9 mouse cellular contexts compared by ENCODE assay signal in the genomic region with DNA sequence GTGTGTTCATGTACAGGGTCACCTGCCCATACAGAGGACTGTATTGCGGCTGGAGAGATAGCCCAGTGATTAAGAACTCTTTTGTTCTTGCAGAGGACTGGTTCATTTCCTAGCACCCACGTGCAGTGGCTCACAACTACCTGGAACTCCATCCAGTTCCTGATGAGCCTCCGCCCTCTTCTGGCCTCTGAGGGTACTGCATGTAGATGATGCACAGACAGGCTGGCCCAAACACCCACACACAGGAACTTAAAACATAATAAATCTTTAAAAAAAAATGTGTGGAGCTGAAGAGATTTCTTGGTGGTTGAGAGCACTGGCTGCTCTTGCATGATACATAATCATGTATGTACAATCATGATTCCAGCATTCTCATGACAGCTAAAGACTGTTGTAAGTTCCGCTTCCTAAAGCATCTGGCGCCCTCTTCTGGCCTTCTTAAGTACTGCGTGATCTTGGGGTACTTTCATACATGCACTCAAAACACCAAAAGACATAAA. TPM values are rescaled to one million over a fixed set of nuclear protein-coding genes. Genes with fewer than 3 reads are reported as not detected.
A peak's percentile ranks its signal among the peaks of the same experiment; 100 is the strongest.
DNase-seq lines count a peak whose midpoint lies in the region; ATAC-seq and TF ChIP-seq lines count a peak whose summit lies in the region.
"Had no signal": no experiment of that assay in that cellular context is flagged by ENCODE, and none has a peak within 500 bp of the region (broad histone marks: within the 10 kb centered on the region; RNA-seq: fewer than 3 reads in every experiment).

No protein-coding gene starts in this region.

- peak; percentile 93 for DNase-seq in CH12.LX (ENCODE audit: extremely low read depth)
- DNase-seq in c-Kit-negative CD71-positive TER-119-positive erythroid progenitor cells, embryonic 14.5 days (ENCODE audit: low read depth, low spot score) = peak; percentile 84
- DNase-seq in heart, postnatal 14 days = peak; percentile 90 to 96
- DNase-seq in layer of hippocampus, adult 11-12 months (ENCODE audit: low spot score) = peak; percentile 96
- DNase-seq in lung, adult 18-20 months = peak; percentile 89 to 93
- peak; percentile 97 for DNase-seq in testis, postnatal 10 days (ENCODE audit: low spot score)

- no peaks in the 10 kb centered on the region for H3K79me2 ChIP-seq in CH12.LX (replicated peaks; ENCODE audit: control insufficient read depth, extremely low read depth, insufficient read depth, poor library complexity, severe bottlenecking)

- no peak overlapping the region for H3K27ac ChIP-seq in CH12.LX (ENCODE audit: insufficient read depth, low read depth)
- no peak overlapping the region for H3K27ac ChIP-seq in forebrain, embryonic 13.5 days
- H3K27ac ChIP-seq in neural tube, embryonic 15.5 days (replicated peaks) = no peak overlapping the region
- H3K27ac ChIP-seq: macrophage had no signal

- no peak overlapping the region for H3K4me2 ChIP-seq in CH12.LX (ENCODE audit: insufficient read depth, low read depth, poor library complexity, severe bottlenecking)
- H3K4me2 ChIP-seq in forebrain, embryonic 13.5 days = no peak overlapping the region
- H3K4me2 ChIP-seq in neural tube, embryonic 15.5 days = no peak overlapping the region

- peak; percentile 50 for ATAC-seq in forebrain, embryonic 13.5 days
- ATAC-seq in neural tube, embryonic 15.5 days (ENCODE audit: low FRiP score) = peak; percentile 67; the same call in 1 of the 2 replicates

- dilution Hi-C loops in CH12.LX (cut with MboI; ENCODE audit: extremely low pct_ligation_motif_present, extremely low pct_unique_long_range_greater_than_20kb, low sequenced_read_pairs) = no loop called here

- intact Hi-C loops in heart, postnatal 14 days (cut with DNase I) = loop anchor here (1.0 kb wide), 1 partner anchor 83 kb away; no protein-coding TSS in a partner anchor

- H3K4me1 ChIP-seq in CH12.LX (ENCODE audit: control insufficient read depth in 1 of 2, insufficient read depth in 2 of 2) = peaks cover 0 to 9% of the 10 kb centered on the region in 2 experiments; a peak in 2 of 4 replicates
- H3K4me1 ChIP-seq in forebrain, embryonic 13.5 days = no peaks in the 10 kb centered on the region
- no peaks in the 10 kb centered on the region for H3K4me1 ChIP-seq in neural tube, embryonic 15.5 days

- TF ChIP-seq RAD21 in CH12.LX (IDR thresholded peaks at IDR 0.05; ENCODE audit: low read depth, low read length) = peak; percentile 52

- no peak overlapping the region for H3K9ac ChIP-seq in CH12.LX (ENCODE audit: insufficient read depth, low read depth)
- H3K9ac ChIP-seq in forebrain, embryonic 13.5 days = no peak overlapping the region
- H3K9ac ChIP-seq in neural tube, embryonic 15.5 days (replicated peaks) = no peak overlapping the region

- peak; percentile 73 to 85 for TF ChIP-seq CTCF in CH12.LX (conservative IDR thresholded peaks at IDR 0.05 in 1 of 2, IDR thresholded peaks at IDR 0.05 in 1 of 2; ENCODE audit: low read depth in 2 of 2, low read length in 2 of 2)

- in situ Hi-C loops in CH12.LX (cut with MboI; ENCODE audit: low pct_ligation_motif_present, low pct_unique_long_range_greater_than_20kb, low sequenced_read_pairs) = loop anchor here (5.0 kb wide), 2 partner anchors 35 to 85 kb away; a partner anchor contains a TSS

- H3K36me3 ChIP-seq in CH12.LX (replicated peaks in 1 of 2; ENCODE audit: control insufficient read depth in 1 of 2, insufficient read depth in 1 of 2, low read length in 1 of 2) = no peaks in the 10 kb centered on the region
- no peaks in the 10 kb centered on the region for H3K36me3 ChIP-seq in forebrain, embryonic 13.5 days (ENCODE audit: poor library complexity, severe bottlenecking)
- H3K36me3 ChIP-seq in neural tube, embryonic 15.5 days = no peaks in the 10 kb centered on the region

- no peaks in the 10 kb centered on the region for H3K9me3 ChIP-seq in CH12.LX (replicated peaks; ENCODE audit: low read length)
- no peaks in the 10 kb centered on the region for H3K9me3 ChIP-seq in forebrain, embryonic 13.5 days (replicated peaks)
- no peaks in the 10 kb centered on the region for H3K9me3 ChIP-seq in neural tube, embryonic 15.5 days (replicated peaks)

- TF ChIP-seq EP300 in CH12.LX (IDR thresholded peaks at IDR 0.05; ENCODE audit: low read length) = no peak; the same call in 1 of the 2 replicates

- H3K4me3 ChIP-seq in CH12.LX (replicated peaks in 1 of 3; ENCODE audit: low read depth in 2 of 3, low read length in 2 of 3, poor library complexity in 1 of 3) = no peak overlapping the region
- no peak overlapping the region for H3K4me3 ChIP-seq in forebrain, embryonic 13.5 days
- no peak overlapping the region for H3K4me3 ChIP-seq in neural tube, embryonic 15.5 days (replicated peaks)

- no peak for TF ChIP-seq POLR2A in CH12.LX (IDR thresholded peaks at IDR 0.05; ENCODE audit: low read depth, low read length)

- no peaks in the 10 kb centered on the region for H3K27me3 ChIP-seq in CH12.LX (replicated peaks)
- H3K27me3 ChIP-seq in forebrain, embryonic 13.5 days = no peaks in the 10 kb centered on the region
- no peaks in the 10 kb centered on the region for H3K27me3 ChIP-seq in neural tube, embryonic 15.5 days (replicated peaks)

- 5% methylated on average over 6 of the region's 6 CpGs for WGBS in forebrain, embryonic 13.5 days
- WGBS in neural tube, embryonic 15.5 days = 5% methylated on average over 6 of the region's 6 CpGs

TF ChIP-seq in CH12.LX, 34 proteins besides CTCF, POLR2A, EP300 and RAD21:
- TF ChIP-seq ZMIZ1 (IDR thresholded peaks at IDR 0.05; ENCODE audit: low read depth, low read length) (no peak), ZC3H11A (IDR thresholded peaks at IDR 0.05; ENCODE audit: low read depth, low read length) (no peak; the same call in 1 of the 2 replicates), SMC3 (IDR thresholded peaks at IDR 0.05; ENCODE audit: low read depth, low read length) (peak; percentile 64), IRF4 (IDR thresholded peaks at IDR 0.05; ENCODE audit: low read depth, low read length) (peak; percentile 60; the same call in 1 of the 2 replicates), BHLHE40 (IDR thresholded peaks at IDR 0.05; ENCODE audit: low read depth, low read length) (peak; percentile 86), MYC (IDR thresholded peaks at IDR 0.05; ENCODE audit: low read depth, low read length) (peak; percentile 89), HCFC1 (IDR thresholded peaks at IDR 0.05; ENCODE audit: low read depth, low read length) (peak; percentile 28; the same call in 1 of the 2 replicates), ZKSCAN1 (IDR thresholded peaks at IDR 0.05; ENCODE audit: borderline replicate concordance, low read depth, low read length) (no peak), USF1 (IDR thresholded peaks at IDR 0.05; ENCODE audit: low read depth, low read length) (peak; percentile 29; the same call in 1 of the 2 replicates), MXI1 (IDR thresholded peaks at IDR 0.05; ENCODE audit: low read depth, low read length) (peak; percentile 75; the same call in 1 of the 2 replicates), MAX (IDR thresholded peaks at IDR 0.05; ENCODE audit: low read length) (peak; percentile 73), ELF1 (IDR thresholded peaks at IDR 0.05; ENCODE audit: low read depth, low read length) (peak; percentile 46)

RNA-seq across cellular contexts. Expression of a gene that starts 35.9 kb away (rescaled TPM):
- 9.8 and 14.1 TPM in 2 replicates for total RNA-seq in CH12.LX (2012; rRNA removed)
- 6.6 TPM in 2 replicates for total RNA-seq in CH12.LX (2014; rRNA removed)
- polyA plus RNA-seq in CH12.LX (2012; ENCODE audit: insufficient read length, low read depth) = 9.4 and 10.0 TPM in 2 replicates
- 37.4 and 42.4 TPM in 2 replicates for polyA plus RNA-seq in forebrain, embryonic 13.5 days (2015; fragmentation: Nextera tagmentation; extraction: Ambion mirVana)
- total RNA-seq in heart, postnatal 14 days (2021) = 10 to 100 TPM in 1 of 2 experiments, 1 to 10 TPM in 1; 9.7 to 15.5 TPM
- 51.4 and 58.8 TPM in 2 replicates for polyA plus RNA-seq in neural tube, embryonic 15.5 days (2015; fragmentation: Nextera tagmentation; extraction: Ambion mirVana)

RNA-seq across cellular contexts. Expression of a gene that starts 36.9 kb away (rescaled TPM):
- total RNA-seq in CH12.LX (2012; rRNA removed) = 3.3 and 3.5 TPM in 2 replicates
- 2.5 and 2.7 TPM in 2 replicates for total RNA-seq in CH12.LX (2014; rRNA removed)
- polyA plus RNA-seq in CH12.LX (2012; ENCODE audit: insufficient read length, low read depth) = 5.0 and 6.5 TPM in 2 replicates
- polyA plus RNA-seq in forebrain, embryonic 13.5 days (2015; fragmentation: Nextera tagmentation; extraction: Ambion mirVana) = 5.4 and 5.6 TPM in 2 replicates
- total RNA-seq in heart, postnatal 14 days (2021) = 1 to 10 TPM; 3.1 to 3.4 TPM
- polyA plus RNA-seq in neural tube, embryonic 15.5 days (2015; fragmentation: Nextera tagmentation; extraction: Ambion mirVana) = 4.4 and 5.3 TPM in 2 replicates

RNA-seq across cellular contexts. Expression of a gene that starts 48.0 kb away (rescaled TPM):
- 3.8 and 5.1 TPM in 2 replicates for total RNA-seq in CH12.LX (2012; rRNA removed)
- 1.3 and 1.7 TPM in 2 replicates for total RNA-seq in CH12.LX (2014; rRNA removed)
- 6.7 and 7.8 TPM in 2 replicates for polyA plus RNA-seq in CH12.LX (2012; ENCODE audit: insufficient read length, low read depth)
- polyA plus RNA-seq in forebrain, embryonic 13.5 days (2015; fragmentation: Nextera tagmentation; extraction: Ambion mirVana) = 4.5 and 5.2 TPM in 2 replicates
- total RNA-seq in heart, postnatal 14 days (2021) = 1 to 10 TPM; 8.6 to 9.7 TPM
- 6.7 and 7.0 TPM in 2 replicates for polyA plus RNA-seq in neural tube, embryonic 15.5 days (2015; fragmentation: Nextera tagmentation; extraction: Ambion mirVana)
